ENCODE assay signal across 8 mouse cellular contexts in genomic region chr10:127664166-127664565, GRCm38 (mm10). TPM values are rescaled to one million over a fixed set of nuclear protein-coding genes. Genes with fewer than 3 reads are reported as not detected.
A peak's percentile ranks its signal among the peaks of the same experiment; 100 is the strongest.
DNase-seq lines count a peak whose midpoint lies in the region; ATAC-seq and TF ChIP-seq lines count a peak whose summit lies in the region.

No protein-coding gene starts in this region.

- H3K4me1 ChIP-seq in kidney, embryonic 15.5 days, result peaks cover 93% of the 10 kb centered on the region
- H3K4me1 ChIP-seq in kidney, adult 2 months (ENCODE audit: control insufficient read depth, insufficient read depth, low read length), result peaks cover 27% of the 10 kb centered on the region
- peaks cover 92% of the 10 kb centered on the region for H3K4me1 ChIP-seq in G1E (ENCODE audit: insufficient read depth, low read depth, low read length)
- no peaks in the 10 kb centered on the region; the same call in 1 of the 2 replicates for H3K4me1 ChIP-seq in intestine, postnatal 0 days (replicated peaks; ENCODE audit: control insufficient read depth, insufficient read depth, low read length)

- no peaks in the 10 kb centered on the region for H3K27me3 ChIP-seq in kidney, embryonic 15.5 days
- no peaks in the 10 kb centered on the region for H3K27me3 ChIP-seq in kidney, adult 2 months (replicated peaks; ENCODE audit: control insufficient read depth, insufficient read depth, low read length)
- H3K27me3 ChIP-seq in C2C12 (ENCODE audit: control insufficient read depth, insufficient read depth, insufficient read length), result no peaks in the 10 kb centered on the region
- H3K27me3 ChIP-seq in G1E (ENCODE audit: insufficient read depth, low read length), result no peaks in the 10 kb centered on the region
- H3K27me3 ChIP-seq in intestine, postnatal 0 days (replicated peaks; ENCODE audit: control insufficient read depth, insufficient read depth, low read length), result no peaks in the 10 kb centered on the region; the same call in 1 of the 2 replicates

- H3K4me3 ChIP-seq in kidney, embryonic 15.5 days (replicated peaks), result peak overlapping the region; percentile 84
- no peak overlapping the region for H3K4me3 ChIP-seq in kidney, adult 2 months (ENCODE audit: insufficient read depth, low read depth, low read length)
- H3K4me3 ChIP-seq in C2C12 (ENCODE audit: insufficient read depth, poor library complexity, severe bottlenecking), result peak overlapping the region; percentile 95
- H3K4me3 ChIP-seq in G1E (ENCODE audit: low read depth, low read length), result peak overlapping the region; percentile 93; the same call in 1 of the 2 replicates
- H3K4me3 ChIP-seq in intestine, postnatal 0 days (ENCODE audit: low read depth, low read length), result no peak overlapping the region

- H3K4me2 ChIP-seq in kidney, embryonic 15.5 days, result peak overlapping the region; percentile 80
- peak overlapping the region; percentile 24; the same call in 1 of the 2 replicates for H3K4me2 ChIP-seq in intestine, postnatal 0 days (replicated peaks; ENCODE audit: low read depth)

- peak overlapping the region; percentile 89; the same call in 1 of the 2 replicates for H3K27ac ChIP-seq in kidney, embryonic 15.5 days
- no peak overlapping the region for H3K27ac ChIP-seq in kidney, adult 2 months (ENCODE audit: insufficient read depth, low read depth, low read length)
- H3K27ac ChIP-seq in intestine, postnatal 0 days (ENCODE audit: low read depth, low read length), result no peak overlapping the region

- peak overlapping the region; percentile 16 for H3ac ChIP-seq in C2C12 (ENCODE audit: control insufficient read depth, insufficient read length, low read depth)

- peaks cover 56% of the 10 kb centered on the region for H3K79me2 ChIP-seq in C2C12 (ENCODE audit: control insufficient read depth, insufficient read depth)

- peaks cover 40% of the 10 kb centered on the region for H3K79me3 ChIP-seq in C2C12 (ENCODE audit: low read depth)

- no peak for DNase-seq in kidney, adult 2 months
- DNase-seq in G1E (ENCODE audit: low spot score), result no peak
- DNase-seq in natural killer cell, adult 2 months (ENCODE audit: low spot score in 2 of 2), result no peak
- DNase-seq in yolk sac, embryonic 10.5 days (ENCODE audit: low spot score), result no peak
- no peak for DNase-seq in cerebellum, adult 18-20 months

- H3K9ac ChIP-seq in kidney, embryonic 15.5 days, result peak overlapping the region; percentile 8; the same call in 1 of the 2 replicates
- H3K9ac ChIP-seq in intestine, postnatal 0 days (ENCODE audit: low read depth, low read length), result no peak overlapping the region

- no peak for TF ChIP-seq POLR2A in kidney, adult 2 months (IDR thresholded peaks at IDR 0.05; ENCODE audit: low read depth, low read length)

- ATAC-seq in kidney, embryonic 15.5 days (replicated peaks; ENCODE audit: low FRiP score), result no peak
- no peak for ATAC-seq in G1E (ENCODE audit: extremely low read depth, insufficient number of reproducible peaks, low FRiP score, poor library complexity, severe bottlenecking)
- ATAC-seq in intestine, postnatal 0 days, result no peak

- WGBS in kidney, embryonic 15.5 days, result 40% methylated on average over 16 of the region's 16 CpGs
- 69% methylated on average over 16 of the region's 16 CpGs for WGBS in kidney, adult 2 months
- WGBS in intestine, postnatal 0 days, result 51% methylated on average over 16 of the region's 16 CpGs

- no peak for TF ChIP-seq CTCF in kidney, adult 2 months (conservative IDR thresholded peaks at IDR 0.05; ENCODE audit: insufficient read depth, insufficient read length, low read depth, low read length)
- TF ChIP-seq CTCF in C2C12 (IDR thresholded peaks at IDR 0.05; ENCODE audit: control insufficient read depth, insufficient read depth, insufficient read length), result no peak
- TF ChIP-seq CTCF in G1E (IDR thresholded peaks at IDR 0.05; ENCODE audit: low read depth, low read length), result no peak
- no peak for TF ChIP-seq CTCF in intestine, postnatal 0 days (IDR thresholded peaks at IDR 0.05; ENCODE audit: low read depth)

- H3K36me3 ChIP-seq in kidney, embryonic 15.5 days, result peaks cover 50% of the 10 kb centered on the region
- H3K36me3 ChIP-seq in kidney, adult 2 months (ENCODE audit: control insufficient read depth, insufficient read depth, low read length), result no peaks in the 10 kb centered on the region
- peaks cover 52% of the 10 kb centered on the region for H3K36me3 ChIP-seq in C2C12 (ENCODE audit: control insufficient read depth, insufficient read depth)
- H3K36me3 ChIP-seq in G1E (replicated peaks), result peaks cover 57% of the 10 kb centered on the region
- H3K36me3 ChIP-seq in intestine, postnatal 0 days (ENCODE audit: control insufficient read depth, insufficient read depth), result peaks cover 16% of the 10 kb centered on the region

- H3K9me3 ChIP-seq in kidney, embryonic 15.5 days (replicated peaks), result no peaks in the 10 kb centered on the region
- H3K9me3 ChIP-seq in G1E (replicated peaks), result no peaks in the 10 kb centered on the region
- H3K9me3 ChIP-seq in intestine, postnatal 0 days (ENCODE audit: control insufficient read depth), result no peaks in the 10 kb centered on the region

TF ChIP-seq in C2C12, 6 proteins besides CTCF, POLR2A, EP300 and RAD21:
- TF ChIP-seq MYOD1 (IDR thresholded peaks at IDR 0.05; ENCODE audit: control insufficient read depth, insufficient read length, low read depth) (no peak), FOSL1 (IDR thresholded peaks at IDR 0.05; ENCODE audit: insufficient read depth, low read length, poor library complexity, severe bottlenecking) (no peak), MAX (IDR thresholded peaks at IDR 0.05) (no peak)

RNA-seq across cellular contexts. Expression of gene Nemp1, which starts 2.5 kb away (rescaled TPM):
- 10.9 TPM in 2 replicates for polyA plus RNA-seq in kidney, embryonic 15.5 days (2015; fragmentation: Nextera tagmentation; extraction: Ambion mirVana)
- 2.3 and 2.5 TPM in 2 replicates for polyA plus RNA-seq in kidney, adult 2 months (2012; rRNA removed)
- polyA plus RNA-seq in C2C12 (2012; fragmentation: generic; extraction: Trizol) (6.8 TPM), G1E (2012) (5.5 and 5.6 TPM in 2 replicates)
- total RNA-seq in G1E (2014; fragmentation: Nextera tagmentation) (41.9 and 57.6 TPM in 2 replicates), G1E (2017) (36.2 and 40.4 TPM in 2 replicates)
- 2.9 and 3.2 TPM in 2 replicates for polyA plus RNA-seq in intestine, postnatal 0 days (2015; fragmentation: Nextera tagmentation; extraction: Ambion mirVana)

RNA-seq across cellular contexts. Expression of gene Nab2, which starts 4.2 kb away (rescaled TPM):
- polyA plus RNA-seq in kidney, embryonic 15.5 days (2015; fragmentation: Nextera tagmentation; extraction: Ambion mirVana), result 27.1 and 30.8 TPM in 2 replicates
- 17.9 and 18.6 TPM in 2 replicates for polyA plus RNA-seq in kidney, adult 2 months (2012; rRNA removed)
- polyA plus RNA-seq in C2C12 (2012; fragmentation: generic; extraction: Trizol) (108 TPM), G1E (2012) (92.3 and 106 TPM in 2 replicates)
- total RNA-seq in G1E (2014; fragmentation: Nextera tagmentation) (28.6 and 31.6 TPM in 2 replicates), G1E (2017) (41.0 and 41.8 TPM in 2 replicates)
- 3.9 and 4.2 TPM in 2 replicates for polyA plus RNA-seq in intestine, postnatal 0 days (2015; fragmentation: Nextera tagmentation; extraction: Ambion mirVana)

RNA-seq across cellular contexts. Expression of gene Stat6, which starts 21.4 kb away (rescaled TPM):
- polyA plus RNA-seq in kidney, embryonic 15.5 days (2015; fragmentation: Nextera tagmentation; extraction: Ambion mirVana), result 26.5 and 27.2 TPM in 2 replicates
- 70.2 and 72.1 TPM in 2 replicates for polyA plus RNA-seq in kidney, adult 2 months (2012; rRNA removed)
- polyA plus RNA-seq in C2C12 (2012; fragmentation: generic; extraction: Trizol) (0.26 TPM), G1E (2012) (65.5 and 69.5 TPM in 2 replicates)
- total RNA-seq in G1E (2014; fragmentation: Nextera tagmentation) (44.0 and 55.0 TPM in 2 replicates), G1E (2017) (84.0 and 90.5 TPM in 2 replicates)
- polyA plus RNA-seq in intestine, postnatal 0 days (2015; fragmentation: Nextera tagmentation; extraction: Ambion mirVana), result 27.1 and 29.2 TPM in 2 replicates

RNA-seq across cellular contexts. Expression of gene Myo1a, which starts 40.8 kb away (rescaled TPM):
- 0.65 and 0.81 TPM in 2 replicates for polyA plus RNA-seq in kidney, embryonic 15.5 days (2015; fragmentation: Nextera tagmentation; extraction: Ambion mirVana)
- 0.06 and 0.18 TPM in 2 replicates for polyA plus RNA-seq in kidney, adult 2 months (2012; rRNA removed)
- polyA plus RNA-seq in C2C12 (2012; fragmentation: generic; extraction: Trizol) (0.16 TPM), G1E (2012) (0.09 TPM in 1 of 2 replicates, not detected in the other)
- total RNA-seq in G1E (2014; fragmentation: Nextera tagmentation) (0.23 and 3.1 TPM in 2 replicates), G1E (2017) (0.16 and 0.23 TPM in 2 replicates)
- 73.8 and 80.3 TPM in 2 replicates for polyA plus RNA-seq in intestine, postnatal 0 days (2015; fragmentation: Nextera tagmentation; extraction: Ambion mirVana)

RNA-seq across cellular contexts. Expression of gene Lrp1, which starts 43.2 kb away (rescaled TPM):
- polyA plus RNA-seq in kidney, embryonic 15.5 days (2015; fragmentation: Nextera tagmentation; extraction: Ambion mirVana), result 52.4 and 65.0 TPM in 2 replicates
- polyA plus RNA-seq in kidney, adult 2 months (2012; rRNA removed), result 55.3 and 57.8 TPM in 2 replicates
- 190 TPM for polyA plus RNA-seq in C2C12 (2012; fragmentation: generic; extraction: Trizol)
- 0.30 TPM in 1 of 2 replicates, not detected in the other for total RNA-seq in G1E (2014; fragmentation: Nextera tagmentation)
- total RNA-seq in G1E (2017), result 0.06 and 0.27 TPM in 2 replicates
- polyA plus RNA-seq in G1E (2012), result 0.67 and 0.86 TPM in 2 replicates
- 28.9 and 33.4 TPM in 2 replicates for polyA plus RNA-seq in intestine, postnatal 0 days (2015; fragmentation: Nextera tagmentation; extraction: Ambion mirVana)

Comparison
In these comparisons a context has a peak if more than half of its experiments do, and no peak if none do; other contexts are left out.
1. H3K4me3 ChIP-seq: peak in kidney, embryonic 15.5 days (single experiment), C2C12 (single experiment) and G1E (single experiment); none in kidney, adult 2 months (single experiment) and intestine, postnatal 0 days (single experiment).
2. RNA of gene Stat6, which starts 21.4 kb away (polyA plus RNA-seq): 70.2 to 72.1 TPM in kidney, adult 2 months, 65.5 to 69.5 TPM in G1E, 26.5 to 27.2 TPM in kidney, embryonic 15.5 days and 27.1 to 29.2 TPM in intestine, postnatal 0 days; 0.26 TPM in C2C12 (single experiment); every median in the first group is over 10 times any median in the second.